Mouse (Mus musculus) stomach, postnatal 0 days (tissue): ENCODE measurements around the gene Tlr7. TPM values are rescaled to one million over a fixed set of nuclear protein-coding genes. Genes with fewer than 3 reads are reported as not detected.

Experiments
- ATAC-seq: fragments of 200-750 bp; cut with Nextera tagmentation; 2 replicates; pipeline ENCODE4 v1.8.0; 2017; ENCODE audit not compliant: low FRiP score, low TSS enrichment
- DNase-seq: peaks from one replicate; pipeline ENCODE4 v3.0.0-alpha.2; 2016; ENCODE audit warnings: low spot score
- H3K27ac ChIP-seq: fragments of 300-500 bp; sonication (generic); replicated peaks from 2 replicates; pipeline ENCODE4 v1.5.1; 2014; ENCODE audit warnings: mild to moderate bottlenecking, control low read depth
- H3K27me3 ChIP-seq: fragments of 300-500 bp; sonication (generic); 2 replicates; pipeline ENCODE4 v1.6.1; 2014; ENCODE audit warnings: low read length; ENCODE audit not compliant: control insufficient read depth, insufficient read depth
- H3K36me3 ChIP-seq: fragments of 300-500 bp; sonication (generic); 2 replicates; pipeline ENCODE4 v1.6.1; 2014; ENCODE audit warnings: low read length, mixed read lengths; ENCODE audit not compliant: control insufficient read depth, insufficient read depth
- H3K4me1 ChIP-seq: fragments of 300-500 bp; sonication (generic); replicated peaks from 2 replicates; pipeline ENCODE4 v1.6.1; 2014; ENCODE audit warnings: antibody characterized with exemption; ENCODE audit not compliant: control insufficient read depth, insufficient read depth
- H3K4me2 ChIP-seq: fragments of 300-500 bp; sonication (generic); replicated peaks from 2 replicates; pipeline ENCODE4 v1.6.1; 2014; ENCODE audit warnings: low read depth, mild to moderate bottlenecking, control low read depth, moderate library complexity
- H3K4me3 ChIP-seq: fragments of 300-500 bp; sonication (generic); 2 replicates; pipeline ENCODE4 v1.5.1; 2014; ENCODE audit warnings: low read depth, low read length, control low read depth
- H3K9ac ChIP-seq: fragments of 300-500 bp; sonication (generic); 2 replicates; pipeline ENCODE4 v1.6.1; 2014; ENCODE audit warnings: mild to moderate bottlenecking, low read length, control low read depth, mixed read lengths
- H3K9me3 ChIP-seq: fragments of 300-500 bp; sonication (generic); 2 replicates; pipeline ENCODE4 v1.6.1; 2016; ENCODE audit warnings: low read length; ENCODE audit not compliant: control insufficient read depth
- CTCF ChIP-seq: IDR thresholded peaks from 2 replicates; pipeline ENCODE4 v1.5.1; 2016; ENCODE audit warnings: antibody characterized with exemption, low read depth, mild to moderate bottlenecking, moderate library complexity
- EP300 ChIP-seq: optimal IDR thresholded peaks from 2 replicates; pipeline ENCODE3; 2016; ENCODE audit warnings: antibody characterized with exemption
- WGBS: fragments of 180-500 bp; shearing (Covaris S2); extraction: QIAGEN DNeasy Blood & Tissue Kit; methylation state at CpG from one replicate; pipeline ENCODE4 v1.1.7; 2014; 5-methylcytosine and 5-hydroxymethylcytosine counted together
- polyA plus RNA-seq: library from polyadenylated mRNA; unstranded; fragments of >200 nt; fragmentation: Nextera tagmentation; extraction: Ambion mirVana; gene quantifications from 2 replicates; pipeline ENCODE4 v1.2.1, GENCODE M21; 2015

Gene Tlr7
- polyA plus RNA-seq, 1 experiment from 2014 or later = 0.78 TPM

DNA sequence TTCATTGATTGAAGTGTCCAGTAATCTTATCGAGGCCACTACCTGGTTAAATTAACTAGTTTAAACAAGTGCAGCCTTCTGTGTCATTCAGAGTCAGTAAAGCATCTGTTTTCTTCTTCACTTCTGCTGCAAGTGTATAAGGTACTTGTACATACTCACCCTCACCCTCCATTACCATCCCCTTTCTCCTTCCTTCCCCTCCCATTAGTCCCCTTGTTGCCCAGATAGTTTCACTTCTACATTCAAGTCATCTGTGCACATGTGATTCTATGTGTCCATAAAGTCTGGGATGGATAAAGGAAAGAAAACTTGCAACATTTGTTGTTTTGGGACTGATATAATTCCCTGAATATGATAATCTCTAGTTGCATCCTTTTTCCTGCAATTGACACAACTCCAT, 4.2 kb upstream of the Tlr7 start:
- no peak overlapping the region for H3K27ac ChIP-seq

GRCm38 (mm10) chrX:167332607-167333006, 2.2 kb upstream of the Tlr7 start:
- DNase-seq = no peak
- no peak for TF ChIP-seq CTCF

More for the DNA sequence above, 4.2 kb upstream of the Tlr7 start:
- 83% methylated on average over 1 of the region's 1 CpGs for WGBS
- Histone ChIP-seq H3K27me3 (no peaks in the 10 kb centered on the region), H3K9me3 (no peaks in the 10 kb centered on the region), H3K4me2 (no peak overlapping the region), H3K4me3 (no peak overlapping the region), H3K36me3 (no peaks in the 10 kb centered on the region), H3K9ac (no peak overlapping the region), H3K4me1 (no peaks in the 10 kb centered on the region)
- ATAC-seq (no peak), DNase-seq (no peak)
- TF ChIP-seq EP300 (no peak), CTCF (no peak)

GRCm38 (mm10) chrX:167330993-167331392, 635 bp upstream of the Tlr7 start:
- H3K27ac ChIP-seq = no peak overlapping the region
- H3K9ac ChIP-seq = no peak overlapping the region
- H3K4me1 ChIP-seq = no peaks in the 10 kb centered on the region
- ATAC-seq (no peak), DNase-seq (no peak)
- no peaks in the 10 kb centered on the region for H3K9me3 ChIP-seq
- H3K4me2 ChIP-seq = no peak overlapping the region
- no peaks in the 10 kb centered on the region for H3K27me3 ChIP-seq
- no peaks in the 10 kb centered on the region for H3K36me3 ChIP-seq
- TF ChIP-seq CTCF (no peak), EP300 (no peak)
- H3K4me3 ChIP-seq = no peak overlapping the region
- 60% methylated on average over 4 of the region's 4 CpGs for WGBS

More at GRCm38 (mm10) chrX:167332607-167333006, 2.2 kb upstream of the Tlr7 start:
- no peak for ATAC-seq
- Histone ChIP-seq H3K9ac (no peak overlapping the region), H3K27me3 (no peaks in the 10 kb centered on the region), H3K4me1 (no peaks in the 10 kb centered on the region), H3K4me3 (no peak overlapping the region), H3K4me2 (no peak overlapping the region), H3K9me3 (no peaks in the 10 kb centered on the region), H3K36me3 (no peaks in the 10 kb centered on the region), H3K27ac (no peak overlapping the region)
- WGBS = 30% methylated on average over 1 of the region's 1 CpGs

DNA sequence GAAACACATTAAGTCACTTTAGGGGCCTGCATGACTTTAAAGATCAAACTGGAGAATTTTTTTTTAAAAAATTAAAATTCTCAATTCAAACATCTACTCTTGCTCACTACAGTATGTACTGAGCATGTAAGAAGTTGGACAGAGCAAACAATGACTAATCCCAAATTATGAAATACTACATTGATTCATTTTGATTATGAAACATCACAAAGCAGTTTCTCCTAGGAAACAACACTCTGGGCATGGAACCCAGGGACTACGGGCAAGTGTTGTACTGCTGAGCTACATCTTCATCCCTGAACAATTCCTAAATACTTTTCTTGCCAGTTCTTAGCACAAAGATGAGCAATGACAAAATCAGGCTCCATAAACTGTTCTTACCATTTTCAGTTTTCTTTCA, 738 bp downstream of the Tlr7 start:
- Histone ChIP-seq H3K9ac (no peak overlapping the region), H3K4me1 (no peaks in the 10 kb centered on the region), H3K9me3 (no peaks in the 10 kb centered on the region), H3K27ac (no peak overlapping the region), H3K4me3 (no peak overlapping the region), H3K36me3 (no peaks in the 10 kb centered on the region), H3K27me3 (no peaks in the 10 kb centered on the region), H3K4me2 (no peak overlapping the region)
- no peak for DNase-seq
- 62% methylated on average over 1 of the region's 1 CpGs for WGBS
- TF ChIP-seq EP300 (no peak), CTCF (no peak)
- no peak for ATAC-seq

- no peaks in the 10 kb centered on the region for H3K36me3 ChIP-seq
- no peak for ATAC-seq
- no peak overlapping the region for H3K4me3 ChIP-seq
- no peak for DNase-seq
- H3K27me3 ChIP-seq = no peaks in the 10 kb centered on the region
- TF ChIP-seq EP300 (no peak), CTCF (no peak)
- no peaks in the 10 kb centered on the region for H3K4me1 ChIP-seq
- H3K27ac ChIP-seq = no peak overlapping the region
- H3K4me2 ChIP-seq = no peak overlapping the region
- no peak overlapping the region for H3K9ac ChIP-seq
- H3K9me3 ChIP-seq = no peaks in the 10 kb centered on the region
- 75% methylated on average over 1 of the region's 1 CpGs for WGBS
Measured at GRCm38 (mm10) chrX:167329098-167329497, 1.3 kb downstream of the Tlr7 start.

DNA sequence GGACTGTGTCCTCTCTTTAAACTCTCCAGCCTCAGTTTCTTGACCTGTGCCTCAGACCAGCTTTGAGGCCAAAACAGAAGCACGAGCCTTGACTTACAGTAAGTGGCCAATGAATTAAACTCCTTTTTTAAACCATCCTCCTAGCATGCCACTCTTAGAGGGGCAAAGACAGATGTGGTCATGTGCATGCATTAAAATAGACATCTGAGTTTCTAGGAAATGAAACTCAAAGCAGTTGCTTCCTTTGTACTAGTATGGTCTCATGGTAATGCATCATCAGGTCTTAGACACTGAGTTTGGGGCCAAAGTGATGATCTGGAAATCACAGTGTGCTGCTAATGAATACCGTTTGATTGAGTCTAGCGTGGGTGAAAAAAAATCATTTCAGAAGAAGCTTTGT, 1.8 kb downstream of the Tlr7 start:
- no peaks in the 10 kb centered on the region for H3K9me3 ChIP-seq
- no peaks in the 10 kb centered on the region for H3K27me3 ChIP-seq
- no peaks in the 10 kb centered on the region for H3K4me1 ChIP-seq
- H3K27ac ChIP-seq = no peak overlapping the region
- H3K4me3 ChIP-seq = no peak overlapping the region
- WGBS = 85% methylated on average over 3 of the region's 3 CpGs
- ATAC-seq (no peak), DNase-seq (no peak)
- H3K9ac ChIP-seq = no peak overlapping the region
- TF ChIP-seq EP300 = no peak
- no peak for TF ChIP-seq CTCF
- H3K4me2 ChIP-seq = no peak overlapping the region
- H3K36me3 ChIP-seq = no peaks in the 10 kb centered on the region
